Mouse (Mus musculus) MEL (cell line): ENCODE measurements around the gene Lmtk3. TPM values are rescaled to one million over a fixed set of nuclear protein-coding genes. Genes with fewer than 3 reads are reported as not detected.

Source experiments
- DNase-seq: peaks from one replicate; pipeline ENCODE4 v3.0.0; 2011; ENCODE audit warnings: low read depth, low spot score
- H3K27ac ChIP-seq: 2 replicates; pipeline ENCODE4 v1.5.1; 2012; ENCODE audit warnings: low read depth, mild to moderate bottlenecking, control low read depth, low read length, moderate library complexity; ENCODE audit not compliant: control insufficient read depth
- H3K27me3 ChIP-seq, 2 experiments: fragments of 150-350 bp in 1 of 2; sonication (generic) in 1 of 2; 2 replicates each; pipeline ENCODE4 v1.6.1; 2012; ENCODE audit warnings: low read length in 2 of 2, mild to moderate bottlenecking in 2 of 2, improper control_type of control experiment in 1 of 2, moderate library complexity in 1 of 2; ENCODE audit not compliant: insufficient read depth in 2 of 2, control insufficient read depth in 1 of 2
- H3K36me3 ChIP-seq, 2 experiments: 2 replicates each; pipeline ENCODE4 v1.6.1; 2012 to 2014; ENCODE audit warnings: low read length in 2 of 2, improper control_type of control experiment in 1 of 2, inconsistent platforms in 1 of 2, mild to moderate bottlenecking in 1 of 2; ENCODE audit not compliant: insufficient read depth in 2 of 2, control insufficient read depth in 1 of 2
- H3K4me1 ChIP-seq, 2 experiments: fragments of 150-350 bp in 1 of 2; sonication (generic) in 1 of 2; 2 replicates each; pipeline ENCODE4 v1.6.1; 2012; ENCODE audit warnings: low read length in 2 of 2, improper control_type of control experiment in 1 of 2, mild to moderate bottlenecking in 1 of 2; ENCODE audit not compliant: insufficient read depth in 2 of 2, control insufficient read depth in 1 of 2
- H3K4me3 ChIP-seq, 2 experiments: fragments of 150-350 bp in 1 of 2; sonication (generic) in 1 of 2; 2 replicates each; pipeline ENCODE4 v1.5.1; 2012; ENCODE audit warnings: low read depth in 2 of 2, low read length in 2 of 2, mild to moderate bottlenecking in 2 of 2, moderate library complexity in 2 of 2, control low read depth in 1 of 2, improper control_type of control experiment in 1 of 2; ENCODE audit not compliant: control insufficient read depth in 1 of 2, insufficient read depth in 1 of 2
- H3K79me2 ChIP-seq: 2 replicates; pipeline ENCODE4 v1.6.1; 2012; ENCODE audit warnings: mild to moderate bottlenecking, low read length, moderate library complexity; ENCODE audit not compliant: control insufficient read depth, poor library complexity, insufficient read depth
- H3K9ac ChIP-seq: 2 replicates; pipeline ENCODE4 v1.6.1; 2012; ENCODE audit warnings: low read depth, mild to moderate bottlenecking, control low read depth, low read length, moderate library complexity; ENCODE audit not compliant: control insufficient read depth, poor library complexity, severe bottlenecking
- H3K9me3 ChIP-seq: fragments of 150-350 bp; sonication (generic); replicated peaks from 2 replicates; pipeline ENCODE4 v1.6.1; 2012; ENCODE audit warnings: mild to moderate bottlenecking, low read length, improper control_type of control experiment, moderate library complexity; ENCODE audit not compliant: insufficient read depth
- BHLHE40 ChIP-seq: IDR thresholded peaks from 2 replicates; pipeline ENCODE4 v1.6.1; 2012; ENCODE audit warnings: low read depth, mild to moderate bottlenecking, inconsistent platforms, low read length, improper control_type of control experiment, borderline replicate concordance
- CTCF ChIP-seq, 3 experiments: IDR thresholded peaks in 2 of 3; conservative IDR thresholded peaks in 1 of 3; 2 replicates each; pipeline ENCODE4 v1.5.1; 2011 to 2012; ENCODE audit warnings: low read length in 3 of 3, low read depth in 2 of 3, mild to moderate bottlenecking in 2 of 3, improper control_type of control experiment in 1 of 3, inconsistent platforms in 1 of 3, mixed read lengths in 1 of 3, moderate library complexity in 1 of 3; ENCODE audit not compliant: control insufficient read depth in 1 of 3, insufficient read depth in 1 of 3, poor library complexity in 1 of 3, severe bottlenecking in 1 of 3
- E2F4 ChIP-seq: IDR thresholded peaks from 2 replicates; pipeline ENCODE4 v1.6.1; 2011; ENCODE audit warnings: low read depth, low read length, improper control_type of control experiment, borderline replicate concordance
- ELF1 ChIP-seq: IDR thresholded peaks from 2 replicates; pipeline ENCODE4 v1.6.1; 2014; ENCODE audit warnings: low read depth, mild to moderate bottlenecking, inconsistent platforms, low read length, improper control_type of control experiment, moderate library complexity
- EP300 ChIP-seq, 2 experiments: IDR thresholded peaks; 2 replicates each; pipeline ENCODE4 v1.6.1; 2011; ENCODE audit warnings: improper control_type of control experiment in 2 of 2, low read length in 2 of 2, low read depth in 1 of 2, mild to moderate bottlenecking in 1 of 2
- GABPA ChIP-seq: IDR thresholded peaks from 2 replicates; pipeline ENCODE4 v1.6.1; 2012; ENCODE audit warnings: low read depth, mild to moderate bottlenecking, inconsistent platforms, low read length, improper control_type of control experiment, moderate library complexity
- HCFC1 ChIP-seq: IDR thresholded peaks from 2 replicates; pipeline ENCODE4 v1.6.1; 2012; ENCODE audit warnings: low read depth, mild to moderate bottlenecking, inconsistent platforms, low read length, improper control_type of control experiment, moderate library complexity
- JUND ChIP-seq: IDR thresholded peaks from 2 replicates; pipeline ENCODE4 v1.6.1; 2011; ENCODE audit warnings: low read depth, mild to moderate bottlenecking, improper control_type of control experiment, low read length
- KAT2A ChIP-seq: conservative IDR thresholded peaks from 2 replicates; pipeline ENCODE4 v1.6.1; 2012; ENCODE audit warnings: low read depth, low read length, improper control_type of control experiment, inconsistent platforms
- MAFK ChIP-seq: IDR thresholded peaks from 2 replicates; pipeline ENCODE4 v1.6.1; 2011; ENCODE audit warnings: low read depth, mild to moderate bottlenecking, low read length, improper control_type of control experiment, borderline replicate concordance
- MAX ChIP-seq: IDR thresholded peaks from 2 replicates; pipeline ENCODE4 v1.6.1; 2011; ENCODE audit warnings: low read length, improper control_type of control experiment
- MEF2A ChIP-seq: IDR thresholded peaks from 2 replicates; pipeline ENCODE4 v1.6.1; 2014; ENCODE audit warnings: low read depth, mild to moderate bottlenecking, inconsistent platforms, low read length, improper control_type of control experiment; ENCODE audit not compliant: poor library complexity, insufficient replicate concordance, severe bottlenecking; ENCODE audit errors: extremely low read depth
- MXI1 ChIP-seq: IDR thresholded peaks from 2 replicates; pipeline ENCODE4 v1.6.1; 2011; ENCODE audit warnings: mild to moderate bottlenecking, low read depth, low read length, improper control_type of control experiment
- MYB ChIP-seq: IDR thresholded peaks from 2 replicates; pipeline ENCODE4 v1.6.1; 2011; ENCODE audit warnings: mild to moderate bottlenecking, low read depth, low read length, improper control_type of control experiment
- MYC ChIP-seq: IDR thresholded peaks from 2 replicates; pipeline ENCODE4 v1.6.1; 2011; ENCODE audit warnings: low read depth, mild to moderate bottlenecking, low read length, improper control_type of control experiment, moderate library complexity
- NELFE ChIP-seq: IDR thresholded peaks from 2 replicates; pipeline ENCODE4 v1.6.1; 2011; ENCODE audit warnings: low read depth, low read length, improper control_type of control experiment
- NRF1 ChIP-seq: IDR thresholded peaks from 2 replicates; pipeline ENCODE4 v1.6.1; 2014; ENCODE audit warnings: low read depth, mild to moderate bottlenecking, inconsistent platforms, low read length, improper control_type of control experiment, moderate library complexity; ENCODE audit not compliant: poor library complexity, insufficient read depth, severe bottlenecking
- POLR2A ChIP-seq, 2 experiments: IDR thresholded peaks; 2 replicates each; pipeline ENCODE4 v1.6.1; 2011 to 2012; ENCODE audit warnings: low read length in 2 of 2, mild to moderate bottlenecking in 2 of 2, control low read depth in 1 of 2, improper control_type of control experiment in 1 of 2, low read depth in 1 of 2, moderate library complexity in 1 of 2; ENCODE audit not compliant: control insufficient read depth in 1 of 2, insufficient read depth in 1 of 2, poor library complexity in 1 of 2
- POLR2AphosphoS2 ChIP-seq: IDR thresholded peaks from 2 replicates; pipeline ENCODE4 v1.6.1; 2011; ENCODE audit warnings: low read length, improper control_type of control experiment
- RCOR1 ChIP-seq: IDR thresholded peaks from 2 replicates; pipeline ENCODE4 v1.6.1; 2012; ENCODE audit warnings: low read depth, mild to moderate bottlenecking, inconsistent platforms, low read length, improper control_type of control experiment
- SIN3A ChIP-seq: IDR thresholded peaks from 2 replicates; pipeline ENCODE4 v1.6.1; 2012; ENCODE audit warnings: low read length, improper control_type of control experiment, inconsistent platforms
- TAL1 ChIP-seq: IDR thresholded peaks from 2 replicates; pipeline ENCODE4 v1.6.1; 2012; ENCODE audit warnings: mild to moderate bottlenecking, inconsistent platforms, low read length, moderate library complexity, mixed read lengths
- TBP ChIP-seq: IDR thresholded peaks from 2 replicates; pipeline ENCODE4 v1.8.0; 2011; ENCODE audit warnings: low read depth, low read length, improper control_type of control experiment
- TCF12 ChIP-seq: IDR thresholded peaks from 2 replicates; pipeline ENCODE4 v1.6.1; 2014; ENCODE audit warnings: low read depth, mild to moderate bottlenecking, inconsistent platforms, low read length, improper control_type of control experiment, moderate library complexity
- USF1 ChIP-seq: IDR thresholded peaks from 2 replicates; pipeline ENCODE4 v1.6.1; 2014; ENCODE audit warnings: low read depth, mild to moderate bottlenecking, inconsistent platforms, low read length, improper control_type of control experiment, moderate library complexity
- ZMIZ1 ChIP-seq: IDR thresholded peaks from 2 replicates; pipeline ENCODE4 v1.6.1; 2012; ENCODE audit warnings: low read depth, mild to moderate bottlenecking, inconsistent platforms, low read length, improper control_type of control experiment, moderate library complexity
- ZNF384 ChIP-seq: IDR thresholded peaks from 2 replicates; pipeline ENCODE4 v1.6.1; 2012; ENCODE audit warnings: low read depth, mild to moderate bottlenecking, inconsistent platforms, low read length, improper control_type of control experiment
- polyA plus RNA-seq, 2 experiments: library from polyadenylated mRNA; stranded (reverse) in 1 of 2; unstranded in 1 of 2; fragments of >175 nt in 1 of 2; fragments of >200 nt in 1 of 2; gene quantifications; 2 replicates each; pipeline versions ENCODE4 v1.2.1 to v1.2.4; 2012; ENCODE audit warnings: low replicate concordance in 2 of 2, low read depth in 1 of 2; ENCODE audit not compliant: insufficient read length in 2 of 2, insufficient read depth in 1 of 2, missing spikeins in 1 of 2
- total RNA-seq: library from RNA; depleted of rRNA; stranded (reverse); fragments of 300-350 nt; gene quantifications from 2 replicates; pipeline ENCODE4 v1.2.3, GENCODE M21; 2012

Lmtk3 gene
- total and polyA plus RNA-seq, 3 experiments: 0.04 to 0.40 TPM; not detected in 1

DNA sequence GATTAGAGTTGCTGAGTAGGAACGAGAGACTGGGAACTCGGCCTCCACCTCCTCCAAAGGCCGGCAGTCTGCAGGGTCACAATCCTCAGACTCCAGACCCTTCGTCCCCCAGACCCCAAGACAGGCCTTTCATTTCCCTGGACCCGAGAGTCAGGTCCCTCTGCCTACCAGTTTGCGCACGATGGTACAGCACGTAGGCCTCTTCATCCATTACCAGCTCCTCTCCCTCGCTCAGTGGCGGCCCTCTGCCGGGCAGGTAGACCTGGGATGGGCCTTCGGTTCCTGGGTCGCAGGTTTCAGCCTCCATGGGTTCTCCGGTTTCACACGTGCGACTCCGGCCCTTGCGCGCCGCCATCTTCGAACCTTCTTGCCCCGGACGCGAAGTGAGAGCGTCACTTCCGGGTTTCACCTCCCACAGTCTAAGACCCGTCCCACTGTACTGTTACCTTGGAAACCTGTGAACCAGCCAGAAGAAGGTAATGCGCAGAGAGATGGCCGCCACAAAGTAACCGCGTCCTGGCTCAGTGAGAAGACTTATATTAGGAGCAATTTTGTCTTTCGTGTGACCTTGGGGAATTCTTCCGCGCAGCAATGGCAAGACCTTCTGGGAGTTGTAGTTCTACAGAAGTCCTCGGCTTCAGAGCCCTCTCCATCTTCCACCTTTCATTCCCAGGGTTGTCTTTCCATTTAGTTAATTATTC, 47.0 kb downstream of the Lmtk3 start, which contains the start of gene Grwd1:
Gene Grwd1 (minus strand): TSS at position 518 of the 701 bp plus-strand sequence.
- Histone ChIP-seq H3K4me1 (peaks cover 0 to 14% of the 10 kb centered on the region in 2 experiments; a peak in 3 of 4 replicates), H3K36me3 (peaks cover 2 to 11% of the 10 kb centered on the region in 2 experiments), H3K9ac (peak within 1 kb of the TSS; percentile 94), H3K79me2 (peaks cover 22% of the 10 kb centered on the region)
- TF ChIP-seq E2F4 (0 out of 2 replicates have a peak, but pooled peaks have one; percentile 42), KAT2A (peak; percentile 79), NELFE (peak; percentile 83), NRF1 (peak; percentile 51), TCF12 (peak; percentile 30; the same call in 1 of the 2 replicates), SIN3A (peak; percentile 99), POLR2A (IDR thresholded peaks at IDR 0.05; ENCODE audit: control insufficient read depth in 1 of 2, insufficient read depth in 1 of 2, low read depth in 1 of 2, low read length in 2 of 2, poor library complexity in 1 of 2) (peak; percentile 72 to 84), ZMIZ1 (0 out of 2 replicates have a peak, but pooled peaks have one; percentile 11), JUND (no peak), BHLHE40 (peak; percentile 43; the same call in 1 of the 2 replicates), RCOR1 (no peak), MXI1 (peak; percentile 100), EP300 (IDR thresholded peaks at IDR 0.05; ENCODE audit: low read depth in 1 of 2, low read length in 2 of 2) (no peak), TAL1 (no peak), POLR2AphosphoS2 (peak; percentile 49; the same call in 1 of the 2 replicates), TBP (peak; percentile 57; the same call in 1 of the 2 replicates), ELF1 (peak; percentile 92), HCFC1 (peak; percentile 94), MYB (no peak), MYC (peak; percentile 99), MAX (peak; percentile 98)
- TF ChIP-seq, all 39 proteins: peak for 16
- DNase-seq: peak; percentile 96
- Histone ChIP-seq H3K4me3 (peak within 1 kb of the TSS; percentile 91 to 95), H3K9me3 (no peaks in the 10 kb centered on the region), H3K27me3 (no peaks in the 10 kb centered on the region), H3K27ac (peak within 1 kb of the TSS; percentile 58)

DNA sequence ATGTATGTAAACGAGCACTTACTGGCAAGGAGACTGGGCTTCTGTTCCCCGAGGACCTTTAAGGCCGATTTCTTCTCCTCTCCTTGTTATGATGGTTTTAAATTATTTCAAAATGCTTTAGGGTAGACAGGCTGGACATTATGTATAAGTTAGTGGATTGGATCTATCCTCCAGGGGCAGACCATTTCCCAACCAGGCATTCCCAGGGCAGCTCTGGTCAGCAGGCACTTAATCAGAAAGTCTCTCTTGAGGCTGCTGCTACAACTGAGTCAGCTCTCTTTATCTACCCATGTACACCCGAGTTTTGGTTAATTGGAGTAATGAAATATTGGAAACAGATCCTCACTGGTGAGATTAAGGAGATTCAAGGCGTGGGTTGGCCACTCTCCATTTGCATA, 47.6 kb downstream of the Lmtk3 start:
- DNase-seq: peak; percentile 43
- Histone ChIP-seq H3K36me3 (peaks cover 2 to 11% of the 10 kb centered on the region in 2 experiments), H3K4me1 (peaks cover 0 to 14% of the 10 kb centered on the region in 2 experiments; a peak in 3 of 4 replicates), H3K4me3 (peak overlapping the region; percentile 91 to 95), H3K9me3 (no peaks in the 10 kb centered on the region), H3K79me2 (peaks cover 22% of the 10 kb centered on the region), H3K27me3 (no peaks in the 10 kb centered on the region), H3K9ac (peak overlapping the region; percentile 94), H3K27ac (peak overlapping the region; percentile 54)
- no peak for TF ChIP-seq USF1
- TF ChIP-seq ZNF384: no peak
- TF ChIP-seq TBP: no peak
- no peak for TF ChIP-seq MAFK
- TF ChIP-seq HCFC1: no peak
- no peak for TF ChIP-seq KAT2A
- TF ChIP-seq ZMIZ1: no peak
- TF ChIP-seq MEF2A: no peak
- TF ChIP-seq CTCF (IDR thresholded peaks at IDR 0.05 in 2 of 3, conservative IDR thresholded peaks at IDR 0.05 in 1 of 3; ENCODE audit: control insufficient read depth in 1 of 3, insufficient read depth in 1 of 3, low read depth in 2 of 3, low read length in 3 of 3, poor library complexity in 1 of 3, severe bottlenecking in 1 of 3): no peak
- TF ChIP-seq RCOR1: no peak
- TF ChIP-seq GABPA: no peak
